Mouse (Mus musculus) ZHBTc4 (cell line): ENCODE measurements around the gene Elmsan1.

Experiments used
- DNase-seq: peaks from one replicate; pipeline ENCODE4 v3.0.0-alpha.2; 2011; ENCODE audit warnings: low read depth, low spot score

Elmsan1 gene

GRCm38 (mm10) chr12:84100071-84100470 lies 118.6 kb downstream of the Elmsan1 start:
- no peak for DNase-seq

GRCm38 (mm10) chr12:84099605-84100004 lies 119.1 kb downstream of the Elmsan1 start:
- DNase-seq = no peak
